Mouse (Mus musculus) lung, postnatal 10 days (tissue): ENCODE data around the gene Zfp978.
A peak's percentile ranks its signal among the peaks of the same experiment; 100 is the strongest.
"Not testable (repeated sequence)": the region's sequence is repeated elsewhere in the genome, so short reads cannot be mapped to it uniquely, and the experiment has no call there.

ENCODE experiments used
- DNase-seq: peaks from one replicate; pipeline ENCODE4 v3.0.0; 2021

Gene Zfp978

DNA sequence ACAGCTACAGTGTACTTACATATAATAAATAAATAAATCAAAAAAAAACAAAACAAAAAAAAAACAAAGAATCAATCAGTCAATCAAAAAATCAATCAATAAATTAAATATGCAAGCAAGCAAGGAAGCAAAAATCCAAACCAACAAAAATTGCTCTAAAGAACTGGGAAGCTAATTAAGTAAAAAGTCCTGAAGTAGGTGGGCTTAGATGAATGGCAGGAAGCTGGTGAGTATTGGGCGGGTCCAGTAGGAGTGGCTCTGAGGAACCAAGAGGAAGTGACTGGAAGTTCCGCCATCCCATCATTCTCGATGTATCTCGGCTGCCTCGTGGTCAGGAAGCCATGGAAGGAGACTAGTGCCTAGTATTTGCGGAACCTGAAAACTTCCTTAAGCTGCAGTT, at the start of gene Zfp978:
Gene Zfp978 (plus strand): TSS at position 301 of the 400 bp plus-strand sequence.
- not testable (repeated sequence) for DNase-seq

- DNase-seq, result not testable (repeated sequence)
These were observed 25.9 kb upstream of the Zfp978 start for GRCm38 (mm10) chr4:147335036-147335690.

GRCm38 (mm10) chr4:147335691-147336367, 25.3 kb upstream of the Zfp978 start:
- peak; percentile 9 for DNase-seq

DNA sequence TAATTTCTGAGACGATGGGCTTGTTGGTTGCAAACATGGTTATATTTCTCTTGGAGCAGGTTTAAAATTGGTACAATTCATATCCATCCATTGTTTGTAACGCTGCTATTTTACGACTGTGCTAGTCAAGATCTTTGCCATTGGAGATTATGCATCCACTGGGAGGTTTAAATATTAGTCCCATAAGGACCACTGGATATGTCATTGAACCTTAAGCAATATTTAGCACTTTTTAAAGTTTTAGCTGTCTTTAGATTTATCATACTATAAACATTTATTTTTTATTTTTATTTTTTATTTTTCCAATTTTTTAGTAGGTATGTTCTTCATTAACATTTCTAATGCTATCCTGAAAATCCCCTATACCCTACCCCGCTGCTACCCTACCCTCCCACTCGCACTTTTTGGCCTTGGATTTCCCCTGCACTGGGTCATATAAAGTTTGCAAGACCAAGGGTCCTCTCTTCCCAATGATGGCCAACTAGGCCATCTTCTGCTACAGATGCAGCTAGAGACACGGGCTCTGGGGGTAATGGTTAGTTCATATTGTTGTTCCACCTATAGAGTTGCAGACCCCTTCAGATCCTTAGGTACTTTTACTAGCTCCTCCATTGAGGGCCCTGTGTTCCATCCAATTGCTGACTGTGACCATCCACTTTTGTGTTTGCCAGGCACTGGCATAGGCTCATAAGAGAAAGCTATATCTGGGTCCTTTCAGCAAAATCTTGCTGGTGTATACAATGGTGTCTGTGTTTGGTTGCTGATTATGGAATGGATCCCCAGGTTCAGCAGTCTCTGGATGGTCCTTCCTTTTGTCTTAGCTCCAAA, 24.5 kb upstream of the Zfp978 start:
- DNase-seq, result peak; percentile 31

- not testable (repeated sequence) for DNase-seq
These were observed 23.6 kb upstream of the Zfp978 start for GRCm38 (mm10) chr4:147337520-147337919.

DNA sequence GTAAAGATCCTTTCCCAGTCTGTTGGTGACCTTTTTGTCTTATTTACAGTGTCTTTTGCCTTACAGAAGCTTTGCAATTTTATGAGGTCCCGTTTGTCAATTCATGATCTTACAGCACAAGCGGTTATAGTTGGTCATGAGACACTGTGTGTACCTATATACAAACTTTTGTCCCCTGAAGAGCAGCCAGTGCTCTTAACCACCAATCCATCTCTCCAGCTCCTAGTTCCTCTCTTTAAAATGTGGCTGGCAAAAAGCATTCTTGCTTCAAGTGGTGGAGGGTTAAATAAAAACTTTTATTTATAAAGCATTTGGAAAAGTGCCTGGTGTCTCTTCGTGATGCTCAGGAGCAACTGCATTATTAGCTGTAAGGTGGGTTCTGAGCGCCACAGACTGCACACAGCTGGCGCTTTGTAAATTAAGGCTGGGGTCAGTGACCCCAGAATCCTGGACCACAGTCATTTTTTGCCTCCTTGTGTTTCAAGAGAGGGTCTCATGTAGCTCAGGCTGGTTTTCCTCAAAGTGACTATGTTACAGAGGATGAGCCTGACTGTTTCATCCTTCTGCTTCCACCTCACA, 23.0 kb upstream of the Zfp978 start:
- DNase-seq, result peak; percentile 14

DNA sequence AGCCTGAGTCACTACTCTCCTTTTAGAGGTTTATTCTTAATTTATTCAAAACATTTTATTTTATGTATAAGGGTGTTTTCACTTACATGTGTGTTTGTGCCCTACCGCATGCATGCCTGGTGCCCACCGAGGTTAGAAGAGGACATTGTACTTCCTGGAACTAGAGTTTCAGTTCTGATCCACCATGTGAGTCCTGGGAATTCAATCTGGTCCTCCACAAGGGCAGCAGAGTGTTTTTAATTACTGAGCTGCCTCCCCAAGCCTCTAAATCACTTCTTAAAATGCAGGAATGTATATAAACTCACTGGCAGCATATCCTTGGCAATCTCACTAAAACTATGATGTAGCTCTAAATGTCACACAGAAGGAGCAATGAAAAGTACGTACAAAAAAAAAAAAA, 22.4 kb upstream of the Zfp978 start:
- not testable (repeated sequence) for DNase-seq

DNA sequence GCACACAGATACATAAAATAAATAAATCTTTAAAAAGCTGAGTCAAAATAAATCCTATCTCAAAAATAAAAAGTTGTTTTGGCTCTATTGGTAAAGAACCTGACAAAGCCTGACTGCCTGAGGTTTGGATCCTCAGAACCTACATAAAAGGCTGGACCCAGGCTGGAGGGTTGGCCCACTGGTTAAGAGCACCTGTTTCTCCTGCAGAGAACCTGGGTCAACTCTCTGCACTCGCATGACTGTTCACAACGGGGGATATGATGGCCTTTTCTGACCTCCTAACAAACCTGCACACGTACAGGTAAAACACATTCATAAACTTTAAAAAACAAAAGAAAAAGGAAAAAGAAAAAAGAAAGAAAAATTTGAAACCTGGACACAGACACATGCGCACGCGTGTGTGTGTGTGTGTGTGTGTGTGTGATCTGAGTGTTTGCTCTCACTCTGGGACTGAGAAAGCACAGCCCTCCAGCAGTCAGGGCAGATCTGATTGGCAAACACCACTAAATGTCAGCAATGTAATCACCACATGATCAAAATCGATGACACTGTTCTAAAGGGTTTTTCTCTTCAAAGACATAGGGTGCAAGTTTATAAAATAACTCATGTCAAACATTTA, 21.4 kb upstream of the Zfp978 start:
- DNase-seq, result peak; percentile 16

DNA sequence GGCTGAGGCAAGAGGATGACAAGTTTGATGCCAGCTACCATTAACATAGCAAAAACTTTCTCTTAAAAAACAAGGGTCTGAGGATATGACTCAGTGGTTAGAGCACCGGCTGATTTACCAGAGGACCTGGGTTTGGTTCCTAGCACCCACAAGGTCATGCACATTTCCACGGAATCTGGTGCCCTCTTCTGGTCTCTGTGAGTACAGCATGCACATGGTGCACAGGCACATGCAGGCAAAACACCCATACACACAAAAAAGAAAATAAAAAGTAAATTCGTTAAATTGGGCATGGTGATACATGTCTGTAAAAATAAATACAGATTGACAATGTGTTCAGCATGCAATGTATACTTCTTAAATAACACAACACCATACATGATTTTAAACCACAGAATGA, 20.9 kb upstream of the Zfp978 start:
- DNase-seq, result peak; percentile 11

GRCm38 (mm10) chr4:147340876-147341275, 20.2 kb upstream of the Zfp978 start:
- DNase-seq, result not testable (repeated sequence)

DNA sequence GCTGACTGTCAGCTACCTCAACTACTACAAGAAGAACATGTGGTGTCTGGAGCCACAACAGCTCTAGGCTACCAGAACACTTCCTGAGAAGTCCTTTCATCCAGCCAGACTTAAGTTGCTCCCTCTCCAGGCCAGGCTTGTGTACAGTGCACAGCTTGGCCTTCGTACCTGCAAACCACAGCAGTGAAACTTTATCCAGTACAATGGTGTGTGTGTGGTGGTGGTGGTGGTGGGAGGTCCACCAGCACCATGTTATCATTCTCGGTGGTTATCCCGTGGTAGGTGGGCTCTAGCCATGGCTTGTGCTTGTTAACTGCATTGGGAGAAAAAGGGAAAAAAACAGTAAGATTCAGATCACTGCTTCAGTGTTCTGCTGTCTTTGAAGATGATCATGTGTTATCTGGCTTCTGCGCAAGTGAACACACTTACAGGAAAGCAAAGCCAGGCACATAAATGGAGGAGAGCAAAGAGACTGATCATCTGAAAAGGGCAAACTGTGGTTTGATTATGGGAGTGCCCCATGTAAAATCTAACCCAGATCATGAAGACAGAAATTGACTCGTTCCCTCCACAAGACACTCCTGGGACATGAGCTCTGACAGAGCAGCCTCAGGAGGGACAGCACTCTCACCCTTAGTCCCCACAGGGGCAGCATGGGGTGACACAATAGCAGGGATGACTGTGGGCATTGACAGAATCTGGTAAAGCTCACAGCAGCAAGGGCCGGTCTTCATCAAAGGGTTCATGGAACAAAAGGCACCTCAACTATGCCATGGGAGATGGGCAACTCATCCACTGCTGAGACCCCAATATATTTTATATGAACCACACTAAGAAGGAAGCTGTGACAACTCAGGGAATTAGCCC, 17.8 kb upstream of the Zfp978 start:
- peak; percentile 21 for DNase-seq

- DNase-seq, result not testable (repeated sequence)
These were observed 16.0 kb upstream of the Zfp978 start for GRCm38 (mm10) chr4:147345061-147345554.

- DNase-seq, result not testable (repeated sequence)
These were observed 14.6 kb upstream of the Zfp978 start for GRCm38 (mm10) chr4:147346361-147347035.

GRCm38 (mm10) chr4:147347300-147347699, 13.8 kb upstream of the Zfp978 start:
- DNase-seq, result not testable (repeated sequence)

- DNase-seq, result not testable (repeated sequence)
These were observed 13.2 kb upstream of the Zfp978 start for GRCm38 (mm10) chr4:147347880-147348279.

GRCm38 (mm10) chr4:147348401-147348800, 12.7 kb upstream of the Zfp978 start:
- not testable (repeated sequence) for DNase-seq

DNA sequence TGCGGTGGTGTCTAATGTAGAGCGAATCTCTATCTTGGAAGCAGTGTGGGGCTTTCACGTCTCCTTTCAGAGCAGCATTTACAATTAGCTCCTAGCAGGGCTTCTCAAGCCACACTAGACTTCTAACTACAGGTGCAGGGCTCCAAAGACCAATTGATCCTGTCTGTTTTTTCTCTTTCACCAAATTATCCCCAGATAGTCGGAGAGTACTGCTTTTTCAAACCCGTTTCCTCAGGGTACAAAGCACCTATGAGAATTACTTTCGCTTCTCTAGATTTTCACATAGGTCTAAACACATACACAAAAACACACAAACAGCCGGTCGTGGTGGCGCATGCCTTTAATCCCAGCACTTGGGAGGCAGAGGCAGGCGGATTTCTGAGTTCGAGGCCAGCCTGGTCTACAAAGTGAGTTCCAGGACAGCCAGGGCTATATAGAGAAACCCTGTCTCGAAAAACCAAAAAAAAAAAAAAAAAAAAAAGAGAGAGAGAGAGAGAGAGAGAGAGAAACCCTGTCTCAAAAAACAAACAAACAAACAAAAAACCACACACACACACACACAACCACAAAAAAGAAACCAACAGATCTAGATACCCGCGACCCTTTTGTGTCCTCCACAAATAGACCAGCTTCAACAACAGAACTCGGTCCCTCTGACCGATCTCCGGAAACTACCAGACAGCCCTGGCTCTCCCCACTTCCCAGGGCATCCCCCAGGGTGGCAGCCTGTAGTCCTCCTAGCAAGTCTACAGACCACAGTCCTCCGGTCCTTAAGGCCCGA, 12.0 kb upstream of the Zfp978 start:
- DNase-seq, result peak; percentile 27

GRCm38 (mm10) chr4:147349687-147350415, 11.3 kb upstream of the Zfp978 start:
- DNase-seq, result peak; percentile 9

DNA sequence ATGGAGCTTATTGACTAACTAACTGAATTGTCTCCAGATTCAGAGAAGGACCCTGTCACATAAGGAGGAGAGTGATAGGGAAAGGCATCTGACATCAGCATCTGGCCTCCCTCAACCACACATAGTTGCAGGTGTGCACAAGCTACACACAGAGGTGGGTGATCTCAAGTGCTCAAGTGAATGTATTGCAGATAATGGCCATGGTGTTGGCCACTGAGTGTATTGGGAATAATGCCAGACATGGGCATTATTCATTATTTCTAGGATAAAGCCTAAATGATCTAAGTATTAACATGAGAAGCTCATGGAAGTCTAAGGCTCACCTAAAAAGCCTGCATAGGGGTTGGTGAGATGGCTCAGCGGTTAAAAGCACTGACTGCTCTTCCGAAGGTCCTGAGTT, 10.6 kb upstream of the Zfp978 start:
- peak; percentile 21 for DNase-seq
